Mouse (Mus musculus) thymus, postnatal 10 days (tissue): ENCODE results near the gene Trcg1.

Source experiments
- DNase-seq, 2 experiments: peaks; one replicate each; pipeline ENCODE4 v3.0.0; 2021; ENCODE audit warnings: low spot score in 2 of 2

Gene Trcg1

DNA sequence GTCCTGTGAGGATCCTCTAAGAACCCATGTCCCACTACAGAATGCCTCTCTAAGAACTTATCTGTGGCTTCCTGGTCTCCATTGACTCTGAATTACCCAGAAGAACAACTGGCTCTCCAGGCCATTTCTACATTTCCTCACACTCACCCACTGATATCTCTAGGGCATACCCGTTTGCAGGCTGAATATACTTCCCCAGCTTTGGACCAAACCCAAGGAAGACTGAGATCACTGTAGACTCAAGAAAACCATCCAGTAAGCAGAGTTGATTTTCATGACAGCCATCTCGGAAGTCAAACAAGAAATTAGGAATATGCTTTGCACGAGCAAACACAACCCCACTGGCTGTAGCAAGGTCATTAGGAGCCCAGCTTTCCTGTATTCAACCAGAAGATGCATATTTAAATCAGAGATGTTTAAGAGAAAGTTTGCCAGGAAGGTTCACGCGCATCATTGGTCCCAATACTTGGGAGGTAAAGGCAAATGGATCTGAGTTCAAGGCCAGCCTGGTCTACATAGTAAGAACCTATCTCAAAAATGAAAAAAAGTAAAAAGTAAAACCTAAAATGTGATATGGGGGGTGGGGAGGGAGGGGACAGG lies 3.9 kb upstream of the Trcg1 start:
- DNase-seq, result no peak

- no peak for DNase-seq
Measured at GRCm38 (mm10) chr9:57233142-57233541, 3.2 kb upstream of the Trcg1 start.

- no peak for DNase-seq
Measured at GRCm38 (mm10) chr9:57233767-57234166, 2.6 kb upstream of the Trcg1 start.

DNA sequence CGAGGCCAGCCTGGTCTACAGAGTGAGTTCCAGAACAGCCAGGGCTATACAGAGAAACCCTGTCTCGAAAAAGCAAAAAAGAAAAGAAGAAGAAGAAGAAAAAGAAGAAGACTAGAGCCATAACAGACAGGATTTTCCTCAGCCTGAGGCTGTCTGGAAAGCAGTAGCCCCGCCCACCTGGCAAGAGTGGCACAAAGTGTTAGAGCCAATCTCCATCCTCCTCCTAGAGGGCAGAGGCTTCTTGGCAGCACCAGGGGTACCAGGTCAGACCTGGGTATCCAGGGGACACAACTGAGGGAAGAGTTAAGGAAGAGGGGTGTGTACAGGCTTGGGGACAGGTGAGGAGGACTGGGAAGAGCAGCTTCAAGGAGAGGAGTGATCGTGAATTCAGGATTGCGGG lies 1.3 kb downstream of the Trcg1 start:
- DNase-seq, result no peak

DNA sequence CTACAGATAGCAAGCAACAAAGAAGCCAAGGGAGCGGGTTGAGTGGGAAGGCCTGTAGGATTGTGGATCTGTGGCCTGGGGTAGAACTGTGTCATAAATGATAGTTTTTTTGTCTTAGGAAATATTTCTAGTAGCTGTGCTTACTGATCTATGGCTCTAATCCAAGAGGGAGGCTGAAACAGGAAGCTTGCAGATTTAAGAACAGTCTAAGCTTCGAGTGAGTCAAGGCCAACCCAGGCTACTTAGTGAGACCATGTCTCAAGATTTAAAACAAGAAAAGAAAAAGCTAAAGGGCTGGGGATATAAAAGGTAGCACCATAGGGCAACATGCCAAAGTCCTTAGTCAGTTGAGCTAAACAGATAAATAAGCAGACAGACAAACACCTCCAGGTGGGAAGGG lies 1.9 kb downstream of the Trcg1 start:
- DNase-seq, result no peak

DNA sequence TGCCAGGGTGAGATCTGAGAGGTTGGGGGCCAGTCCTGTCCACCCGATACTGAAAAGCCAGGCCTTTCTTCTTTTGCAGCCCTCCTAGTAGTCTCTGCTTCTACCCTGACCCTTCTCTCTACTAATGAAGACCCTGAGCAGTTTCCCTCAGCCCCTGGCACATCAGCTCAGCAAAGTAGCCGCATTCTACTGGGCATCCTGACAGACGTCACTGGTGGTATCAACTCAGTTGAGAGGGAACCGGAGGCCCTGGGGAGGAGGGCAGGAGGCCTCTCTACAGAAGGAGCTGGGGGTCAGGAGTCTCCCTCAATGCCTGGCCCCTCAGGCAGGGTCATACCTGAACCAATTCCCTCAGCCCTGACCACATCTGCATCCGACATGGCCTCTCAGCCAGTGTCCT lies 4.8 kb downstream of the Trcg1 start:
- no peak for DNase-seq

- DNase-seq, result no peak
Measured at GRCm38 (mm10) chr9:57242916-57243315, 6.6 kb downstream of the Trcg1 start.

GRCm38 (mm10) chr9:57244106-57244685 lies 7.8 kb downstream of the Trcg1 start:
- no peak for DNase-seq

DNA sequence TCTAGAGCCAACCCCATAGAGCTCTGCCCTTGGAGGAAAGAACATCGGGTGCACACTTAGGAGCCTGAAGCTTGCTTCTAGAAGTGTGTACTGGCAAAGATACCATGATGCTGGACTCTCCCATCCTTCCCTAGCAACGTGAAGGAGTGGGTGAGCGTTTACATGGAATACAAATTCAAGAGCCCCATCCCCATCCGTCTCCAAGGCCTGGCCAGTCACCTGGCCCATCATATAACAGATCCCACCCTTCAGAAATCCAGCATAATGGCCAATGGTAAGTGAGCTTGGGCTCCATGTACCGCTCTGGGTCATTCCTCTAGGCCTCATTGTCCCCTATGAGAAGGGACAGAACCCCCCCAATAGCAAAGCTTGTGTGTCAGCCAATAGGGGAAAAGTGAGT lies 10.1 kb downstream of the Trcg1 start:
- no peak for DNase-seq

- DNase-seq, result no peak
Measured at GRCm38 (mm10) chr9:57247201-57247671, 10.9 kb downstream of the Trcg1 start.

DNA sequence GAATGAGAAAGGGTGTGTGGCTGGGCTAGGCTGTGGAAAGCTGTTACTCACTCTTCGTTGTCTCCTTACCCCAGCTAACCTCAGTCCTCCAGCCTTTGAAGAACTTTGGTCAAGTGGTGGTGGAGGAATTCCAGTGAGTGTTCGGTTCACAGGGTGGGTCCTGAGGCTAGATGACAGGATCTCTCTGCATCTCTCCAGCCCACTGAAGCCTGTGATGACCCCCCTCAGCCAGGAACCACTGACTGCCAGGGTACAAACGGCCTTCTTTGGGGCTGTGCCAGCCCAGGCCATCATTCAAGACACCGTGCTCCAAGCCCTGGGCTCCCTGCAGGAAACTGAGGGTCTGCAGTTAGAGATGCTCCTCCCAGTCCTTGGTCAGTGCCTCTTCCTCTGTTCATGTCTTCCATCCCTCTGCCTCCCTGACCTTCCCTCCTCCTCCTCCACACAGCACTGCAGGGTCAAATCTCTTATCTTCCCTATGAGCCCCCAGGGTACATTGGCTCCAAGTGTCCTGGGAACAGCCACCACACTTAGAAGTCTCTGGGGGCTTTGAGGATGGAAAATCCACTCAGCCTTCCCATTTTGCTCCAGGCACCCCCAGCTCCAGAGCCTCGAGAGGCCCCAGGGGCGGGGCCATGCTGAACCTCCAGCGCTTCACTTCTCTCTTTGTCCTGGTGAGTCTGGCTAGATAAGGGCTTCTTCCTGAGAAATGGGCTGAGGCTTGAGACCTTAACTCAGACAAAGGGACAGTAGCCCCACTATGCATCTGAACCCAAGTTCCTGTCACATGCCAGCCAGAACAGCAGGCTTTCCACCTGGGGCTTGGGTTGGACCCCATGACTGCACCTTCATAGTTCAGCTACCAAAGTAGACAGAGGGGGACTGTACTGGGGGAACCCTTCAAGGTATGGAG lies 11.9 kb downstream of the Trcg1 start:
- DNase-seq, result no peak

- DNase-seq, result no peak
Measured at GRCm38 (mm10) chr9:57250026-57250425, 13.7 kb downstream of the Trcg1 start.

DNA sequence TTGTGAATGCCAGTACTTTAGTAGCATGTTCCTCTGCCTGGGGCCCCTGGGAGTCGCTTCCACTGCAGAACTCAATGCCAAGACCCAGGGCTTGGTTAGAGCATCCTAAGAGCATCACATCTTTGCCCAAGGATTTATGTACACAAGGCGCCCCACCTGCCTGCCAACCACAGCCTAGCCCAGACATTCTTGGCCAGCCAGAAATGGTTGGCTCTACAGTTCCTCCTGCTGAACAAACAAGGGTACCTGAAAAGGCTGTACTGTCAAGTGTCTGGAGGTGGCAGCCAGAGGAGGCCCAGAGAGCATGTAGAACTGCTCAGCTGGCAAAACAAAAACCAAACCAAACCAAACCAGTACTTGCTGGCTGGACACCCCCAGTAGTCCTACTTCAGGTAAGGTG lies 14.8 kb downstream of the Trcg1 start:
- DNase-seq, result no peak

GRCm38 (mm10) chr9:57254061-57254460 lies 17.7 kb downstream of the Trcg1 start:
- DNase-seq, result no peak

DNA sequence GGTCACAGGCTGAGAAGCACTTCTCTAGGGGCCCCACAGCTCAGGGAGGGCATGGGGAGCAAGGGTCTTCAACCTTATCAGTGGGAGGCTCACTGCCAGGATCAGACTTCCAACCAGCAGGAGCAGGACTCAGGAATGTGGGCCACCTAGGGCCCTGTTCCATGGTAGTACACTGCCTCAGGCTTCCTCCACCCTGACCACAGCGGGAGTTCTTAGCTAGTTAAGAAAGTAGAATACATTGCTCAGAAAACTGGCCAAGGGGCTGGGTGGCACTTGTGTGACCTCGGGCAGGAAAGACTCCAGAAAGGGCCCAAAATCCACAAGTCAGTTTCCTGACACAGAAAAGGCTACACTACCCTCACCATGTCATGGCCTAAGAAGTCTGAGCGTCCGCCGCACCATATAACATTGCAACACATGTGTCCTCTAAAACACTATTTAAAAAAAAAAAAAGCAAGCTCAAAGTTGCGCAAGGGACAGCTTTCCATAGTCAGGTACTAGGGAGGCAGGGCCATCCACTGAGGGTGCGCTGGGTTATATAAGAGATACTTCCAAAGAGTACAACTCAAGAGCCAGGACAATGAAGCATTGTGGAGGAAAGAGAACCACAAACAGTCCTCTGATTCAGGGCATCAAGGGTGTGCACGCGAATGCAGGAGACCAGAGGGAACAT lies 18.6 kb downstream of the Trcg1 start:
- no peak for DNase-seq

GRCm38 (mm10) chr9:57256309-57256708 lies 20.0 kb downstream of the Trcg1 start:
- DNase-seq, result no peak

DNA sequence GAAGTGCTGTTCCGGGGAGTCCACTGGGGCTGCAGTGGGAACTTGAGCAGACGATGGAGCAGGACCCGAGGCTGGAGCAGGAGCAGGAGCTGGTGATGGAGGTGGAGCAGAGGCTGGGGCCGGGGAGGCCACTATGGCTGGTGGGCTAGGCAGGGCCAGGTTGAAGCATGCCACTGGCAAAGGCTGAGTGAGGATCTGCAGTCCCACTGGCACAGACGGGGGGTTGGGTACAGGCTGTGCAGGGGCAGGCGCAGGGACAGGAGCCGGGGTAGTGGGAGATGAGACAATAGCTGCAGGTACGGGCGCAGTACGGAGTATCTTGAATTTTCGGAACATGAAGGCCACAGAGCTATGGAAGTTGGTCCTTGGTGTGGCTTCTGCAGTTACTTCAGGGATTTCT lies 20.5 kb downstream of the Trcg1 start:
- DNase-seq, result no peak

- no peak for DNase-seq
Measured at GRCm38 (mm10) chr9:57257627-57258026, 21.3 kb downstream of the Trcg1 start.

DNA sequence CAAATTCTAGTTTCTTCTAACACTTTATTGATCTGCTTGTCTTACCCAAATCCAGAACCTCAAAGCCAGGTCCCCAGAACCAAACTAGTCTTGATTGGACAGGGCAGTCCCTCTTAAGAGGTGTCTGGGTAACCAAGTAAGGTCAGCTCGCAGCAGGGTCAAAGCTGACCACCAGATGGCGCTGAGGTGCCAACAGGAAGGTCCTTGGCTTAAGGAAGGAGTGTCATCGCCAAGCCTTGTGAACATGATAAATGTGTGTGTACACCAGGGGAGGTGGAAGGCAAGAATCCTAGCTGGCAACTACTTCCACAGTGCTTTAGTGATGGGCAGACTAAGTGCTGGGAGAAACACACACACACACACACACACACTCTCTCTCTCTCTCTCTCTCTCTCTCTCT lies 23.4 kb downstream of the Trcg1 start:
- DNase-seq, result peak; percentile 80 to 94

DNA sequence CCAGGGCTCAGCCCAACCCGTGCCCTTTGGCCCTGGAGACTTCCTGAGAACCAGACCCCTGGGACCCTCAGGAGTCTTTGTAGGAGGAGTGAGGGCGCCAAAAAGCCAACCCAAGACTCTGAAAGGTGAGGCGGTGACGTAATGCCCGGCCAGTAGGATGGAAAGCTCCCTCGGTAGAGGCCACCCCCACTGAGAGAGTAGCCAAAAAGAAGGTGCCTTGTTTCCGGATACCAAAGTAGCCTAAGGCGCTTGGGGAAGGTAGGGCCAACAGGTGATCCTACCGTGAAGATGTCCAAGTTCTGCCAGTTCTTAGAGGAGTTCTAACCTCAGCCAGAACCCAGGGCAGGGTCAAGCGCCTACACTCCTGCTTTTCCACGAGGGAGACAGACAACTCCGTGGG lies 24.6 kb downstream of the Trcg1 start:
- no peak for DNase-seq

GRCm38 (mm10) chr9:57261516-57261912 lies 25.2 kb downstream of the Trcg1 start:
- peak; percentile 75 to 78 for DNase-seq
